Mouse (Mus musculus): ENCODE data around the gene Sulf2. TPM values are rescaled to one million over a fixed set of nuclear protein-coding genes. Genes with fewer than 3 reads are reported as not detected.

The Sulf2 gene
- polyA plus RNA-seq, 1 experiment from 2014 or later = 33.2 TPM

DNA sequence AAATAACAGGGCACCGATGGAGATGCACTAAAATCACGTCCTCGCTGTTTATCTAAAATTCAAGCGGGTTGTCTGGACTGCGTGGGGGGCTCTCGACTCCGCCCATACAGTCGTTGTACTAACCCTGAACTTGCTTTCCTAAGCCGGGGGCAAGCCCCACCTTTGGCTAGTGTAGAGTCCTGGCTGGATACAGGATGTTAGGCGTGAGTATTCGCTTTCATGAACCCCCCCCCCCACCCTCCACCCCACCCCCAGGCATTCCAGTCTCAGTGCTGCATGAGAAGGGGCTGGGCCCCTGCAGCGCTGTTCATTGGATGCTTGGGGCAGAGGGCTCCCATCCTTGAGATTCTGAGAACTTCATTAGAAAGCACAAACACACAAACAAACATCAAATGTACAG is 659 bp upstream of the Sulf2 start:
- H3K9ac ChIP-seq (ENCODE audit: low read length) = no peak overlapping the region
- H3K27ac ChIP-seq (ENCODE audit: low read depth, low read length) = no peak overlapping the region
- H3K9me3 ChIP-seq (replicated peaks; ENCODE audit: control insufficient read depth, low read length) = no peaks in the 10 kb centered on the region
- peak overlapping the region; percentile 98 for H3K4me2 ChIP-seq (ENCODE audit: low read length)
- H3K36me3 ChIP-seq (ENCODE audit: control insufficient read depth, insufficient read depth, low read length) = no peaks in the 10 kb centered on the region
- WGBS = 15% methylated on average over 12 of the region's 12 CpGs
- ATAC-seq (no peak), DNase-seq (ENCODE audit: low spot score) (no peak)
- peaks cover 15% of the 10 kb centered on the region for H3K27me3 ChIP-seq (replicated peaks; ENCODE audit: control insufficient read depth, insufficient read depth, low read length)
- peaks cover 29% of the 10 kb centered on the region for H3K4me1 ChIP-seq (ENCODE audit: control insufficient read depth, insufficient read depth, low read length)
- H3K4me3 ChIP-seq (ENCODE audit: low read depth, low read length) = no peak overlapping the region

GRCm38 (mm10) chr2:166154749-166155453 is 562 bp downstream of the Sulf2 start:
- Histone ChIP-seq H3K27ac (ENCODE audit: low read depth, low read length) (peak overlapping the region; percentile 77), H3K27me3 (replicated peaks; ENCODE audit: control insufficient read depth, insufficient read depth, low read length) (peaks cover 15% of the 10 kb centered on the region), H3K9ac (ENCODE audit: low read length) (peak overlapping the region; percentile 79), H3K4me1 (ENCODE audit: control insufficient read depth, insufficient read depth, low read length) (peaks cover 36% of the 10 kb centered on the region), H3K4me3 (ENCODE audit: low read depth, low read length) (peak overlapping the region; percentile 60), H3K9me3 (replicated peaks; ENCODE audit: control insufficient read depth, low read length) (no peaks in the 10 kb centered on the region), H3K4me2 (ENCODE audit: low read length) (peak overlapping the region; percentile 98), H3K36me3 (ENCODE audit: control insufficient read depth, insufficient read depth, low read length) (no peaks in the 10 kb centered on the region)
- 1% methylated on average over 88 of the region's 95 CpGs for WGBS
- peak; percentile 67 for DNase-seq (ENCODE audit: low spot score)
- ATAC-seq = peak; percentile 22

DNA sequence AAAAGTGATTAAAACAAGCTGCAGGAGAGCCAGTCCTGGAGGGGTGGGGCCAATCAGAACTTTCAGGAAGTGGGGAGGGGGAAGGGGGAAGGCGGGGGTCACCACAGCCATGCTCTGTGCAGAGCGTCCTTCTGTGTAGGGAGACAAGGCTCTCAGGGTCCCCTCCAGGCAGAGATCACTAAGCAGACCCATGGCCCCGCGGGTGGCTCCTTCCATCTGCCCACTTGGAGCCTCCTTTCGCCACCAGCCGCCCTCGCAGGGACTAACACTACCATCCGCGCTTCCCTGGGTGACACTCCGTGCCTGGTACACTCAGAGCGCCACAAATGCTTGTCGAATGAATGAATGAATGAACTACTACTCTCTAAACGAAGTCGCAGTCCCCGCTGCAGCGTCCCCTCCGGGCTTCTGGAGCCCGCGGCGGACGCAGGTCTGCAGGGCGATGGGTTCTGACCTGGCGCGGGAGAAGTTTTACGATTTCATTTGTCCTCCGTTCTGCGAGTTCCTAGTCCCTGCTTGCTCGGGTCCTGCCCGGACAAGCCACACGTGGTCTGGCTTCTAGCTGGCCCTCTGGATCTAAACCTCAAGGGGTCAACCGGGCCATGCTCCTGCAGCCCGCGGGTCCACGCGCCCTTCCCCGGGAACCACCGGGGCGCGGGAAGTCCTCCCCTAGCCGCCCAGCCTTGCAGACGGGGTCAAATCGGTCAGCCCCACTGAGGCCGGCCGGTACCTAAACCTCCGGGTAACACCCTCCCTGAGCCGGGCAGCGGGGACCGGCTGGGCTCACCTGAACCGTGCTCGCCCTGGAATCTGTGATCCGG is 1.4 kb downstream of the Sulf2 start:
- Histone ChIP-seq H3K4me3 (ENCODE audit: low read depth, low read length) (peak overlapping the region; percentile 60), H3K36me3 (ENCODE audit: control insufficient read depth, insufficient read depth, low read length) (no peaks in the 10 kb centered on the region), H3K27ac (ENCODE audit: low read depth, low read length) (peak overlapping the region; percentile 77), H3K9me3 (replicated peaks; ENCODE audit: control insufficient read depth, low read length) (no peaks in the 10 kb centered on the region), H3K4me2 (ENCODE audit: low read length) (peak overlapping the region; percentile 98), H3K4me1 (ENCODE audit: control insufficient read depth, insufficient read depth, low read length) (peaks cover 42% of the 10 kb centered on the region), H3K27me3 (replicated peaks; ENCODE audit: control insufficient read depth, insufficient read depth, low read length) (peaks cover 15% of the 10 kb centered on the region), H3K9ac (ENCODE audit: low read length) (peak overlapping the region; percentile 79)
- WGBS = under 1% methylated on average over 50 of the region's 51 CpGs
- no peak for ATAC-seq
- no peak for DNase-seq (ENCODE audit: low spot score)

- H3K4me1 ChIP-seq (ENCODE audit: control insufficient read depth, insufficient read depth, low read length) = peaks cover 44% of the 10 kb centered on the region
- H3K36me3 ChIP-seq (ENCODE audit: control insufficient read depth, insufficient read depth, low read length) = no peaks in the 10 kb centered on the region
- 29% methylated on average over 3 of the region's 3 CpGs for WGBS
- H3K4me3 ChIP-seq (ENCODE audit: low read depth, low read length) = peak overlapping the region; percentile 60
- H3K4me2 ChIP-seq (ENCODE audit: low read length) = peak overlapping the region; percentile 98
- peak overlapping the region; percentile 79; the same call in 1 of the 2 replicates for H3K9ac ChIP-seq (ENCODE audit: low read length)
- DNase-seq (ENCODE audit: low spot score) (no peak), ATAC-seq (no peak)
- H3K27ac ChIP-seq (ENCODE audit: low read depth, low read length) = no peak overlapping the region
- H3K9me3 ChIP-seq (replicated peaks; ENCODE audit: control insufficient read depth, low read length) = no peaks in the 10 kb centered on the region
- peaks cover 15% of the 10 kb centered on the region for H3K27me3 ChIP-seq (replicated peaks; ENCODE audit: control insufficient read depth, insufficient read depth, low read length)
Observed at GRCm38 (mm10) chr2:166153399-166153793, 2.1 kb downstream of the Sulf2 start.

- Histone ChIP-seq H3K4me1 (ENCODE audit: control insufficient read depth, insufficient read depth, low read length) (peaks cover 44% of the 10 kb centered on the region), H3K27ac (ENCODE audit: low read depth, low read length) (no peak overlapping the region), H3K4me3 (ENCODE audit: low read depth, low read length) (no peak overlapping the region), H3K27me3 (replicated peaks; ENCODE audit: control insufficient read depth, insufficient read depth, low read length) (peaks cover 15% of the 10 kb centered on the region), H3K9ac (ENCODE audit: low read length) (no peak overlapping the region; the same call in 1 of the 2 replicates), H3K9me3 (replicated peaks; ENCODE audit: control insufficient read depth, low read length) (no peaks in the 10 kb centered on the region), H3K4me2 (ENCODE audit: low read length) (peak overlapping the region; percentile 98), H3K36me3 (ENCODE audit: control insufficient read depth, insufficient read depth, low read length) (no peaks in the 10 kb centered on the region)
- DNase-seq (ENCODE audit: low spot score) (no peak), ATAC-seq (no peak)
- WGBS = 51% methylated on average over 11 of the region's 11 CpGs
Observed at GRCm38 (mm10) chr2:166152734-166153398, 2.6 kb downstream of the Sulf2 start.

- H3K36me3 ChIP-seq (ENCODE audit: control insufficient read depth, insufficient read depth, low read length) = no peaks in the 10 kb centered on the region
- 10% methylated on average over 19 of the region's 19 CpGs for WGBS
- peak overlapping the region; percentile 98 for H3K4me2 ChIP-seq (ENCODE audit: low read length)
- H3K4me3 ChIP-seq (ENCODE audit: low read depth, low read length) = no peak overlapping the region
- peak overlapping the region; percentile 29; the same call in 1 of the 2 replicates for H3K9ac ChIP-seq (ENCODE audit: low read length)
- peak; percentile 90 for DNase-seq (ENCODE audit: low spot score)
- peaks cover 11% of the 10 kb centered on the region for H3K27me3 ChIP-seq (replicated peaks; ENCODE audit: control insufficient read depth, insufficient read depth, low read length)
- H3K9me3 ChIP-seq (replicated peaks; ENCODE audit: control insufficient read depth, low read length) = no peaks in the 10 kb centered on the region
- peak; percentile 72 for ATAC-seq
- H3K4me1 ChIP-seq (ENCODE audit: control insufficient read depth, insufficient read depth, low read length) = peaks cover 44% of the 10 kb centered on the region
- H3K27ac ChIP-seq (ENCODE audit: low read depth, low read length) = peak overlapping the region; percentile 76
Observed at GRCm38 (mm10) chr2:166151510-166152473, 3.7 kb downstream of the Sulf2 start.

- Histone ChIP-seq H3K4me2 (ENCODE audit: low read length) (no peak overlapping the region), H3K27me3 (replicated peaks; ENCODE audit: control insufficient read depth, insufficient read depth, low read length) (peaks cover 8% of the 10 kb centered on the region; the same call in 1 of the 2 replicates), H3K4me3 (ENCODE audit: low read depth, low read length) (no peak overlapping the region), H3K9ac (ENCODE audit: low read length) (no peak overlapping the region), H3K27ac (ENCODE audit: low read depth, low read length) (no peak overlapping the region), H3K4me1 (ENCODE audit: control insufficient read depth, insufficient read depth, low read length) (peaks cover 44% of the 10 kb centered on the region), H3K9me3 (replicated peaks; ENCODE audit: control insufficient read depth, low read length) (no peaks in the 10 kb centered on the region), H3K36me3 (ENCODE audit: control insufficient read depth, insufficient read depth, low read length) (no peaks in the 10 kb centered on the region)
- ATAC-seq (no peak), DNase-seq (ENCODE audit: low spot score) (no peak)
- WGBS = 94% methylated on average over 5 of the region's 5 CpGs
Observed at GRCm38 (mm10) chr2:166150584-166150983, 4.9 kb downstream of the Sulf2 start.

GRCm38 (mm10) chr2:166149482-166149881 is 6.0 kb downstream of the Sulf2 start:
- 76% methylated on average over 8 of the region's 8 CpGs for WGBS
- no peaks in the 10 kb centered on the region for H3K9me3 ChIP-seq (replicated peaks; ENCODE audit: control insufficient read depth, low read length)
- peaks cover 8% of the 10 kb centered on the region; the same call in 1 of the 2 replicates for H3K27me3 ChIP-seq (replicated peaks; ENCODE audit: control insufficient read depth, insufficient read depth, low read length)
- ATAC-seq (no peak), DNase-seq (ENCODE audit: low spot score) (no peak)
- H3K27ac ChIP-seq (ENCODE audit: low read depth, low read length) = no peak overlapping the region
- no peaks in the 10 kb centered on the region for H3K36me3 ChIP-seq (ENCODE audit: control insufficient read depth, insufficient read depth, low read length)
- H3K9ac ChIP-seq (ENCODE audit: low read length) = no peak overlapping the region
- H3K4me3 ChIP-seq (ENCODE audit: low read depth, low read length) = no peak overlapping the region
- no peak overlapping the region for H3K4me2 ChIP-seq (ENCODE audit: low read length)
- H3K4me1 ChIP-seq (ENCODE audit: control insufficient read depth, insufficient read depth, low read length) = peaks cover 44% of the 10 kb centered on the region

All from forebrain, embryonic 14.5 days (tissue).